Mouse (Mus musculus): ENCODE results near the gene Eno2. TPM values are rescaled to one million over a fixed set of nuclear protein-coding genes. Genes with fewer than 3 reads are reported as not detected.
A peak's percentile ranks its signal among the peaks of the same experiment; 100 is the strongest.

The Eno2 gene
- total and polyA plus RNA-seq, 3 experiments = 20.8 to 24.6 (median 23.6) TPM

DNA sequence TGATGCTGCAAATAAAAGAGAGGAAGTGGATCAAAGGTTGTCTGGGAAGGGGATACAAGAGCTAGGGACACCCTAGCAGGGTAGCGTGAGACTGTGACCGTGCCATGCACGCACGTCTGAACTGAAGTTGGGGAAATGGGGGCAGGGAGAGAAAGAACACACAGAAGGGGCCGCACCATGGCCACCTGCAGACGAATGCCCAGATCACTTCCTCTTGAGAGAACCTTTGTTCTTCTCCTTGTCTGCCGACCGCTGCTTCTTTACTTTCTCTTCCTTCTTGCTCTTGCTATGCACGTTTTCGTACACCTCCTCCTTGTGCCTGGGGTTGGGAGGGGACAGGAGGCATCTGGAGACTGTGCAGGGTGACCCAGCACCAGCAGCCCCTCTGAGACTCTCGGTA, 48.6 kb downstream of the Eno2 start (continued):
- TF ChIP-seq ZMIZ1 (IDR thresholded peaks at IDR 0.05; ENCODE audit: low read depth, low read length) (no peak), ZNF384 (IDR thresholded peaks at IDR 0.05; ENCODE audit: low read depth, low read length) (peak; percentile 18; the same call in 1 of the 2 replicates), RCOR1 (conservative IDR thresholded peaks at IDR 0.05; ENCODE audit: low read depth, low read length) (peak; percentile 79), NRF1 (IDR thresholded peaks at IDR 0.05; ENCODE audit: low read depth, low read length) (no peak), ZKSCAN1 (IDR thresholded peaks at IDR 0.05; ENCODE audit: borderline replicate concordance, low read depth, low read length) (no peak), MAFK (IDR thresholded peaks at IDR 0.05; ENCODE audit: insufficient replicate concordance, low read length) (0 out of 2 replicates have a peak, but pooled peaks have one; percentile 10), USF2 (conservative IDR thresholded peaks at IDR 0.05; ENCODE audit: low read depth, low read length) (no peak)

DNA sequence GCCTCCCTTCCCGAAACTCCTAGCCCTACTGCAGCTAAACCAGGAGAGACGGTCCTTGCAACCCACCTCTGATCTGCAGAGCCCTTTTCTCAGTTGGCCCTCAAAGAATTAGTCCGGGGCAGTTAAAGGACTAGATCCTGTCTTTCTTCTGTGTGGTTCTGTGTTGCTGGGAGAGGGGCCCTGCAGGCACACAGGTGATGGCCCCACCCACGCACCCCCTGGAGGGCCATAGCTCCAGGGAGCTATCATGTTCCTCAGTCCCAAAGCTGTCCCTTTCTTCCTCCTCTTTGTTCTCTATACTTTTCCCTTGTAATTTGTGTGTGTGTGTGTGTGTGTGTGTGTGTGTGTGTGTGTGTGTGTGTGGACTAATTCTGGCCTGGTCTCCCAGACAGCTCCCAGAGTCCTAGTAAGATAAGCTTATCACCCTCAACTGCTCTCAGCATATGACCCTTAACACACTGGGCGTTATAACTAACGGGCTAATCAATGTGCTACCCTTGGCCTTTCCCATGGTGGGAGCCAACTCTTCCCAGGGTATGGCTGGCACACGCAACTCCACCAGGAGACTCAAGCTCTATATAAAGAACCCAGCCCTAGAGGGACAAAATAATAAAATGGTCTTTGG, 50.0 kb downstream of the Eno2 start:
- Histone ChIP-seq H3K9me3 (replicated peaks; ENCODE audit: low read length) (no peaks in the 10 kb centered on the region), H3K9ac (ENCODE audit: insufficient read depth, low read depth) (no peak overlapping the region), H3K79me2 (replicated peaks; ENCODE audit: control insufficient read depth, extremely low read depth, insufficient read depth, poor library complexity, severe bottlenecking) (peaks cover 5% of the 10 kb centered on the region), H3K27me3 (replicated peaks) (no peaks in the 10 kb centered on the region), H3K4me1 (ENCODE audit: control insufficient read depth in 1 of 2, insufficient read depth in 2 of 2) (peaks cover 36 to 80% of the 10 kb centered on the region in 2 experiments), H3K4me3 (replicated peaks in 1 of 3; ENCODE audit: low read depth in 2 of 3, low read length in 2 of 3, poor library complexity in 1 of 3) (no peak overlapping the region), H3K4me2 (ENCODE audit: insufficient read depth, low read depth, poor library complexity, severe bottlenecking) (no peak overlapping the region), H3K36me3 (replicated peaks in 1 of 2; ENCODE audit: control insufficient read depth in 1 of 2, insufficient read depth in 1 of 2, low read length in 1 of 2) (peaks cover 45 to 88% of the 10 kb centered on the region in 2 experiments), H3K27ac (ENCODE audit: insufficient read depth, low read depth) (no peak overlapping the region)
- in situ Hi-C loops (cut with MboI; ENCODE audit: low pct_ligation_motif_present, low pct_unique_long_range_greater_than_20kb, low sequenced_read_pairs) (no loop called here), dilution Hi-C loops (cut with MboI; ENCODE audit: extremely low pct_ligation_motif_present, extremely low pct_unique_long_range_greater_than_20kb, low sequenced_read_pairs) (no loop called here)
- no peak for DNase-seq (ENCODE audit: extremely low read depth)
- TF ChIP-seq EP300 (IDR thresholded peaks at IDR 0.05; ENCODE audit: low read length) (no peak), IRF4 (IDR thresholded peaks at IDR 0.05; ENCODE audit: low read depth, low read length) (no peak)

DNA sequence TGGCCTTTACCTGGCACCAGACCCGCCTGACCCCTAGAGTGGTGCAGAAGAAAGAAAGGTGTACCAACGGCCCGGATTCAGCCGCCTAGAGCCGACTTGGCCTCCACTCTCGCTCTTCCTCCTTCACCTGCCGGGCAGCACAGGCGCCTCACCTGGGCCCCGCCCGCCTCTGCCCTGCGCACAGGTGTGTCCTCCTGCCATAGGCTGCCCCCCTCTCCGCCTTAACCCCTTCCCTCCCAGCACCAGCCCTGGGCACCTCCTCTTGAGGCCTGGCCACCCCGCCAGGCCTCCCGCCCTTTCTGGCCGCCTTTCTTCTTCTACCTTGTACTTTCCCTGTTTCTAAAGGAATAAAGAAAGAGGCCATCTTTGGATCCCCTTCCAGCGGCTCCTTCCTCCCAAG, 50.8 kb downstream of the Eno2 start:
- in situ Hi-C loops (cut with MboI; ENCODE audit: low pct_ligation_motif_present, low pct_unique_long_range_greater_than_20kb, low sequenced_read_pairs) (no loop called here), dilution Hi-C loops (cut with MboI; ENCODE audit: extremely low pct_ligation_motif_present, extremely low pct_unique_long_range_greater_than_20kb, low sequenced_read_pairs) (no loop called here)
- no peak for TF ChIP-seq JUND (conservative IDR thresholded peaks at IDR 0.05; ENCODE audit: low read depth, low read length)
- TF ChIP-seq MYC (IDR thresholded peaks at IDR 0.05; ENCODE audit: low read depth, low read length) = no peak
- TF ChIP-seq MAZ (IDR thresholded peaks at IDR 0.05; ENCODE audit: low read depth, low read length) = no peak
- no peak for TF ChIP-seq MAFK (IDR thresholded peaks at IDR 0.05; ENCODE audit: insufficient replicate concordance, low read length)
- no peak overlapping the region for H3K9ac ChIP-seq (ENCODE audit: insufficient read depth, low read depth)
- H3K9me3 ChIP-seq (replicated peaks; ENCODE audit: low read length) = no peaks in the 10 kb centered on the region
- H3K4me1 ChIP-seq (ENCODE audit: control insufficient read depth in 1 of 2, insufficient read depth in 2 of 2) = peaks cover 37 to 80% of the 10 kb centered on the region in 2 experiments
- H3K4me2 ChIP-seq (ENCODE audit: insufficient read depth, low read depth, poor library complexity, severe bottlenecking) = no peak overlapping the region
- no peak for DNase-seq (ENCODE audit: extremely low read depth)
- H3K4me3 ChIP-seq (replicated peaks in 1 of 3; ENCODE audit: low read depth in 2 of 3, low read length in 2 of 3, poor library complexity in 1 of 3) = no peak overlapping the region
- peaks cover 49 to 89% of the 10 kb centered on the region in 2 experiments for H3K36me3 ChIP-seq (replicated peaks in 1 of 2; ENCODE audit: control insufficient read depth in 1 of 2, insufficient read depth in 1 of 2, low read length in 1 of 2)
- H3K79me2 ChIP-seq (replicated peaks; ENCODE audit: control insufficient read depth, extremely low read depth, insufficient read depth, poor library complexity, severe bottlenecking) = peaks cover 12% of the 10 kb centered on the region
- H3K27ac ChIP-seq (ENCODE audit: insufficient read depth, low read depth) = no peak overlapping the region
- H3K27me3 ChIP-seq (replicated peaks) = no peaks in the 10 kb centered on the region
